Mouse (Mus musculus) forebrain, embryonic 10.5 days (tissue): Measurements from ENCODE around the gene Wee1. TPM values are rescaled to one million over a fixed set of nuclear protein-coding genes. Genes with fewer than 3 reads are reported as not detected.

Experiments used
- DNase-seq: peaks from one replicate; pipeline ENCODE4 v3.0.0-alpha.2; 2017; ENCODE audit warnings: low spot score; ENCODE audit errors: extremely low spot score
- H3K27ac ChIP-seq: fragments of 300-500 bp; sonication (generic); 2 replicates; pipeline ENCODE4 v1.5.1; 2016; ENCODE audit warnings: mild to moderate bottlenecking
- H3K27me3 ChIP-seq: fragments of 300-500 bp; sonication (generic); 2 replicates; pipeline ENCODE4 v1.6.1; 2016; ENCODE audit warnings: mild to moderate bottlenecking; ENCODE audit not compliant: poor library complexity, severe bottlenecking
- H3K36me3 ChIP-seq: fragments of 300-500 bp; sonication (generic); replicated peaks from 2 replicates; pipeline ENCODE4 v1.6.1; 2016; ENCODE audit warnings: mild to moderate bottlenecking, moderate library complexity
- H3K4me1 ChIP-seq: fragments of 300-500 bp; sonication (generic); 2 replicates; pipeline ENCODE4 v1.6.1; 2016
- H3K4me3 ChIP-seq: fragments of 300-500 bp; sonication (generic); 2 replicates; pipeline ENCODE4 v1.5.1; 2016; ENCODE audit warnings: mild to moderate bottlenecking, moderate library complexity
- H3K9me3 ChIP-seq: fragments of 300-500 bp; sonication (generic); 2 replicates; pipeline ENCODE4 v1.6.1; 2016; ENCODE audit warnings: mild to moderate bottlenecking, moderate library complexity
- WGBS: fragments of 180-500 bp; shearing (Covaris S2); methylation state at CpG from one replicate; pipeline ENCODE4 v1.1.7; 2016; 5-methylcytosine and 5-hydroxymethylcytosine counted together
- polyA plus RNA-seq: library from polyadenylated mRNA; unstranded; fragments of >200 nt; fragmentation: Nextera tagmentation; extraction: Ambion mirVana; gene quantifications from 2 replicates; pipeline ENCODE4 v1.2.1, GENCODE M21; 2016

Gene Wee1
- polyA plus RNA-seq, 1 experiment from 2014 or later = 29.0 TPM

- Histone ChIP-seq H3K4me1 (peaks cover 16% of the 10 kb centered on the region), H3K36me3 (no peaks in the 10 kb centered on the region), H3K27me3 (no peaks in the 10 kb centered on the region), H3K4me3 (no peak overlapping the region), H3K27ac (no peak overlapping the region), H3K9me3 (no peaks in the 10 kb centered on the region)
- 75% methylated on average over 8 of the region's 8 CpGs for WGBS
- DNase-seq = no peak
Observed at GRCm38 (mm10) chr7:110166233-110166632, 44.4 kb downstream of the Wee1 start.

GRCm38 (mm10) chr7:110179208-110179607 lies 57.4 kb downstream of the Wee1 start:
- 89% methylated on average over 7 of the region's 7 CpGs for WGBS
- no peaks in the 10 kb centered on the region for H3K36me3 ChIP-seq
- no peaks in the 10 kb centered on the region for H3K4me1 ChIP-seq
- no peaks in the 10 kb centered on the region for H3K27me3 ChIP-seq
- DNase-seq = no peak
- H3K4me3 ChIP-seq = no peak overlapping the region
- no peaks in the 10 kb centered on the region for H3K9me3 ChIP-seq
- no peak overlapping the region for H3K27ac ChIP-seq

- DNase-seq = no peak
- H3K4me1 ChIP-seq = no peaks in the 10 kb centered on the region
- H3K9me3 ChIP-seq = no peaks in the 10 kb centered on the region
- H3K36me3 ChIP-seq = no peaks in the 10 kb centered on the region
- no peaks in the 10 kb centered on the region for H3K27me3 ChIP-seq
- no peak overlapping the region for H3K27ac ChIP-seq
- H3K4me3 ChIP-seq = no peak overlapping the region
Observed at GRCm38 (mm10) chr7:110180613-110181012, 58.8 kb downstream of the Wee1 start.

- WGBS = 66% methylated on average over 8 of the region's 8 CpGs
- Histone ChIP-seq H3K4me1 (no peaks in the 10 kb centered on the region), H3K27ac (no peak overlapping the region), H3K4me3 (no peak overlapping the region), H3K36me3 (no peaks in the 10 kb centered on the region), H3K9me3 (no peaks in the 10 kb centered on the region), H3K27me3 (no peaks in the 10 kb centered on the region)
- DNase-seq = no peak
Observed at GRCm38 (mm10) chr7:110181446-110181845, 59.6 kb downstream of the Wee1 start.

- Histone ChIP-seq H3K4me3 (no peak overlapping the region), H3K36me3 (no peaks in the 10 kb centered on the region), H3K27me3 (no peaks in the 10 kb centered on the region), H3K27ac (no peak overlapping the region), H3K9me3 (no peaks in the 10 kb centered on the region), H3K4me1 (no peaks in the 10 kb centered on the region)
- 86% methylated on average over 3 of the region's 3 CpGs for WGBS
- no peak for DNase-seq
Observed at GRCm38 (mm10) chr7:110184608-110185007, 62.8 kb downstream of the Wee1 start.

- WGBS = 80% methylated on average over 7 of the region's 7 CpGs
- Histone ChIP-seq H3K4me3 (no peak overlapping the region), H3K36me3 (no peaks in the 10 kb centered on the region), H3K4me1 (no peaks in the 10 kb centered on the region), H3K27ac (no peak overlapping the region), H3K27me3 (no peaks in the 10 kb centered on the region), H3K9me3 (no peaks in the 10 kb centered on the region)
- no peak for DNase-seq
Observed at GRCm38 (mm10) chr7:110189951-110190350, 68.1 kb downstream of the Wee1 start.

Other genes starting within 250 kb of the Wee1 start
- 29.4 and 29.7 TPM in 2 replicates for gene Dennd5a, start 161.6 kb upstream of the Wee1 start, polyA plus RNA-seq
- gene Tmem41b, start 135.1 kb upstream of the Wee1 start, polyA plus RNA-seq = 66.1 and 71.6 TPM in 2 replicates
- gene Ipo7, start 103.8 kb upstream of the Wee1 start, polyA plus RNA-seq = 62.7 and 65.9 TPM in 2 replicates
- gene Zfp143, start 60.8 kb upstream of the Wee1 start, polyA plus RNA-seq = 28.1 and 30.0 TPM in 2 replicates
- 32.0 and 36.0 TPM in 2 replicates for gene Swap70, start 99.7 kb downstream of the Wee1 start, polyA plus RNA-seq